ENCODE assay signal across 18 mouse cellular contexts in genomic region chr1:151632567-151633356, GRCm38 (mm10).
DNase-seq lines count a peak whose midpoint lies in the region; ATAC-seq and TF ChIP-seq lines count a peak whose summit lies in the region.
"Had no signal": no experiment of that assay in that cellular context is flagged by ENCODE, and none has a peak within 500 bp of the region (broad histone marks: within the 10 kb centered on the region; RNA-seq: fewer than 3 reads in every experiment).

No protein-coding gene starts in this region.

- no peaks in the 10 kb centered on the region for H3K36me3 ChIP-seq in neural tube, embryonic 15.5 days
- H3K36me3 ChIP-seq: embryonic facial prominence, embryonic 12.5 days; midbrain, embryonic 12.5 days had no signal

- no peak overlapping the region for H3K4me3 ChIP-seq in layer of hippocampus, adult 2 months
- no peak overlapping the region for H3K4me3 ChIP-seq in neural tube, embryonic 15.5 days (replicated peaks)
- H3K4me3 ChIP-seq: embryonic facial prominence, embryonic 12.5 days; midbrain, embryonic 12.5 days; myocyte had no signal

- H3K27ac ChIP-seq in layer of hippocampus, adult 2 months = no peak overlapping the region
- 0 out of 2 replicates have a peak overlapping the region, but pooled peaks have one; percentile 41 for H3K27ac ChIP-seq in neural tube, embryonic 15.5 days (replicated peaks)
- H3K27ac ChIP-seq: embryonic facial prominence, embryonic 12.5 days; macrophage; midbrain, embryonic 12.5 days had no signal

- H3K4me1 ChIP-seq in neural tube, embryonic 15.5 days = peaks cover 20% of the 10 kb centered on the region

- intact Hi-C loops in left cerebral cortex, postnatal 4 days (cut with DNase I) = no loop called here

- H3K4me2 ChIP-seq in neural tube, embryonic 15.5 days = no peak overlapping the region
- H3K4me2 ChIP-seq: embryonic facial prominence, embryonic 12.5 days; midbrain, embryonic 12.5 days had no signal

- TF ChIP-seq CTCF in layer of hippocampus, adult 2 months (conservative IDR thresholded peaks at IDR 0.05) = peak; percentile 39; the same call in 1 of the 2 replicates

- no peak for DNase-seq in layer of hippocampus, adult 2 months (ENCODE audit: low spot score in 2 of 2)
- DNase-seq in layer of hippocampus, adult 9-11 months = no peak
- no peak for DNase-seq in neural tube, embryonic 10.5 days (ENCODE audit: extremely low spot score, low spot score)
- peak; percentile 50 for DNase-seq in ZHBTc4 (ENCODE audit: low read depth, low spot score)
- DNase-seq in left cerebral cortex, postnatal 4 days = no peak
- DNase-seq in right cerebral cortex, adult 2 months (ENCODE audit: low spot score in 2 of 2) = no peak
- DNase-seq: adrenal gland, postnatal 25 days; cerebellum, adult 8-10 months; kidney, adult 2 months; kidney, postnatal 36 days; liver; retina, postnatal 1 day; thymus, adult 2 months had no signal

- no peaks in the 10 kb centered on the region for H3K27me3 ChIP-seq in neural tube, embryonic 15.5 days (replicated peaks)
- H3K27me3 ChIP-seq: embryonic facial prominence, embryonic 12.5 days; midbrain, embryonic 12.5 days had no signal

- no peaks in the 10 kb centered on the region for H3K9me3 ChIP-seq in neural tube, embryonic 15.5 days (replicated peaks)
- H3K9me3 ChIP-seq: embryonic facial prominence, embryonic 12.5 days had no signal

- WGBS in neural tube, embryonic 15.5 days = 97% methylated on average over 7 of the region's 7 CpGs

- no peak for ATAC-seq in neural tube, embryonic 15.5 days (ENCODE audit: low FRiP score)

- H3K9ac ChIP-seq in neural tube, embryonic 15.5 days (replicated peaks) = no peak overlapping the region
- H3K9ac ChIP-seq: embryonic facial prominence, embryonic 12.5 days; midbrain, embryonic 12.5 days had no signal
